Mouse (Mus musculus) embryonic fibroblast, embryonic 13.5 days (primary cell): Measurements from ENCODE around the gene Trabd2b.

Experiments used
- CTCF ChIP-seq: IDR thresholded peaks from 2 replicates; pipeline ENCODE4 v1.5.1; 2011; ENCODE audit warnings: mild to moderate bottlenecking, control low read depth, low read length, moderate library complexity, borderline replicate concordance; ENCODE audit not compliant: insufficient read depth
- POLR2A ChIP-seq: IDR thresholded peaks from 2 replicates; pipeline ENCODE4 v1.6.1; 2011; ENCODE audit warnings: low read depth, mild to moderate bottlenecking, control low read depth, low read length, moderate library complexity

GRCm38 (mm10) chr4:114519321-114519720 is 112.8 kb downstream of the Trabd2b start:
- TF ChIP-seq POLR2A: no peak
- TF ChIP-seq CTCF: no peak
